ENCODE assay signal across 28 mouse cellular contexts in genomic region chr2:63347562-63347961, GRCm38 (mm10).
A peak's percentile ranks its signal among the peaks of the same experiment; 100 is the strongest.
DNase-seq lines count a peak whose midpoint lies in the region; ATAC-seq lines count a peak whose summit lies in the region.
"Had no signal": no experiment of that assay in that cellular context is flagged by ENCODE, and none has a peak within 500 bp of the region (broad histone marks: within the 10 kb centered on the region; RNA-seq: fewer than 3 reads in every experiment).

No protein-coding gene starts in this region.

- H3K9me3 ChIP-seq in midbrain, embryonic 16.5 days (replicated peaks; ENCODE audit: control insufficient read depth, low read length, poor library complexity, severe bottlenecking): no peaks in the 10 kb centered on the region
- H3K9me3 ChIP-seq: embryonic facial prominence, embryonic 10.5 days; embryonic facial prominence, embryonic 15.5 days; forebrain, embryonic 12.5 days; heart, embryonic 15.5 days; kidney, embryonic 15.5 days; limb, embryonic 10.5 days; limb, embryonic 15.5 days; liver, embryonic 13.5 days; midbrain, embryonic 13.5 days had no signal

- H3K9ac ChIP-seq in midbrain, embryonic 16.5 days (ENCODE audit: low read depth, low read length): no peak overlapping the region
- H3K9ac ChIP-seq: embryonic facial prominence, embryonic 15.5 days; forebrain, embryonic 12.5 days; heart, embryonic 15.5 days; kidney, embryonic 15.5 days; limb, embryonic 15.5 days; liver, embryonic 13.5 days; midbrain, embryonic 13.5 days had no signal

- no peak overlapping the region for H3K27ac ChIP-seq in midbrain, embryonic 16.5 days (ENCODE audit: low read length)
- H3K27ac ChIP-seq: embryonic facial prominence, embryonic 10.5 days; embryonic facial prominence, embryonic 15.5 days; forebrain, embryonic 12.5 days; heart, embryonic 15.5 days; kidney, embryonic 15.5 days; limb, embryonic 10.5 days; limb, embryonic 15.5 days; liver, embryonic 13.5 days; macrophage; midbrain, embryonic 13.5 days had no signal

- no peak for DNase-seq in frontal cortex, postnatal 25 days (ENCODE audit: low spot score in 2 of 2)
- peak; percentile 1 for DNase-seq in left cerebral cortex, adult 11 months (ENCODE audit: low spot score)
- no peak for DNase-seq in left cerebral cortex, adult 18-20 months (ENCODE audit: low spot score in 2 of 2)
- peak; percentile 1 to 2 for DNase-seq in right cerebral cortex, postnatal 36 days (ENCODE audit: low spot score in 2 of 2)
- DNase-seq in right cerebral cortex, postnatal 4 days: no peak
- DNase-seq in lung, adult 18-20 months: no peak
- DNase-seq: adrenal gland, postnatal 10 days; cerebellum, adult 2 months; cerebellum, postnatal 14 days; gastrocnemius, postnatal 14 days; kidney, adult 18-20 months; kidney, postnatal 25 days; liver, embryonic 13.5 days; lung, adult 2 months; lung, postnatal 10 days had no signal

- no peak overlapping the region for H3K4me2 ChIP-seq in midbrain, embryonic 16.5 days (ENCODE audit: low read length)
- H3K4me2 ChIP-seq: embryonic facial prominence, embryonic 15.5 days; forebrain, embryonic 12.5 days; heart, embryonic 15.5 days; kidney, embryonic 15.5 days; limb, embryonic 15.5 days; liver, embryonic 13.5 days; midbrain, embryonic 13.5 days had no signal

- no peak overlapping the region for H3K4me3 ChIP-seq in midbrain, embryonic 16.5 days (ENCODE audit: low read depth, low read length)
- H3K4me3 ChIP-seq: embryonic facial prominence, embryonic 10.5 days; embryonic facial prominence, embryonic 15.5 days; forebrain, embryonic 12.5 days; heart, embryonic 15.5 days; kidney, embryonic 15.5 days; limb, embryonic 10.5 days; limb, embryonic 15.5 days; liver, embryonic 13.5 days; midbrain, embryonic 13.5 days had no signal

- H3K36me3 ChIP-seq in midbrain, embryonic 16.5 days (ENCODE audit: control insufficient read depth, insufficient read depth, low read length): no peaks in the 10 kb centered on the region
- H3K36me3 ChIP-seq: embryonic facial prominence, embryonic 10.5 days; embryonic facial prominence, embryonic 15.5 days; forebrain, embryonic 12.5 days; heart, embryonic 15.5 days; kidney, embryonic 15.5 days; limb, embryonic 10.5 days; limb, embryonic 15.5 days; liver, embryonic 13.5 days; midbrain, embryonic 13.5 days had no signal

- no peaks in the 10 kb centered on the region for H3K27me3 ChIP-seq in midbrain, embryonic 16.5 days (ENCODE audit: control insufficient read depth, insufficient read depth, low read depth, low read length)
- H3K27me3 ChIP-seq: embryonic facial prominence, embryonic 15.5 days; forebrain, embryonic 12.5 days; heart, embryonic 15.5 days; kidney, embryonic 15.5 days; limb, embryonic 15.5 days; liver, embryonic 13.5 days; midbrain, embryonic 13.5 days; Patski had no signal

- H3K4me1 ChIP-seq in midbrain, embryonic 16.5 days (ENCODE audit: control insufficient read depth, insufficient read depth, low read length): no peaks in the 10 kb centered on the region
- H3K4me1 ChIP-seq: embryonic facial prominence, embryonic 10.5 days; embryonic facial prominence, embryonic 15.5 days; forebrain, embryonic 12.5 days; heart, embryonic 15.5 days; kidney, embryonic 15.5 days; limb, embryonic 10.5 days; limb, embryonic 15.5 days; liver, embryonic 13.5 days; midbrain, embryonic 13.5 days had no signal

- peak; percentile 89 for ATAC-seq in frontal cortex, adult (ENCODE audit: low TSS enrichment)
- no peak for ATAC-seq in midbrain, embryonic 16.5 days
- ATAC-seq: hindbrain, embryonic 16.5 days; midbrain, embryonic 13.5 days; Patski had no signal

- 85% methylated on average over 3 of the region's 3 CpGs for WGBS in midbrain, embryonic 16.5 days

Comparison
In these comparisons a context has a peak if more than half of its experiments do, and no peak if none do; other contexts are left out.
1. DNase-seq: peak in left cerebral cortex, adult 11 months (single experiment) and right cerebral cortex, postnatal 36 days (2 of 2); none in frontal cortex, postnatal 25 days (0 of 2), left cerebral cortex, adult 18-20 months (0 of 2), right cerebral cortex, postnatal 4 days (single experiment) and lung, adult 18-20 months (0 of 2).